In the genomic region with DNA sequence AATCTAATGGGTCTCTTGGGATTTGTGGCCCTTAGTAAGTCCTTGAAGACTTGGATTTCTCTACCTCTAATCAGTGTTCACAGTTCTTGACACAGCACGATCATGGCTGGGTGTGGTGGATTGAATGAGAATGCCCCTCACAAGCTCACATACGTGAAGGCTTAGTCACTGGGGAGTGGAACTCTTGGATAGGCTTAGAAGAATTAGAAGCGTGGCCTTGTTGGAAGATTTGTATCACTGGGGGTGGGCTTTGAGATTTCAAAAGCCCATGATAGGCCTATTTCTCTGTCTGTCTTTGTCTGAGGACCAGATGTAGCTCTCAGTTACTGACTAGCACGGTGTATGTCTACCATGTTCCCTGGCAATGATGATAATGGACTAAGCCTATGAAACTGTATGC, we compare ENCODE assay signal across 28 mouse cellular contexts.
"Had no signal": no experiment of that assay in that cellular context is flagged by ENCODE, and none has a peak within 500 bp of the region (broad histone marks: within the 10 kb centered on the region; RNA-seq: fewer than 3 reads in every experiment).

No protein-coding gene starts in this region.

- H3K4me3 ChIP-seq: gastrocnemius, adult 2 months; heart, embryonic 10.5 days; heart, embryonic 12.5 days; hindbrain, embryonic 10.5 days; hindbrain, embryonic 12.5 days; intestine, embryonic 15.5 days; limb, embryonic 13.5 days; limb, embryonic 15.5 days; liver, embryonic 13.5 days; liver, embryonic 15.5 days had no signal

- H3K9me3 ChIP-seq: heart, embryonic 10.5 days; hindbrain, embryonic 12.5 days; intestine, embryonic 15.5 days; limb, embryonic 15.5 days; liver, embryonic 13.5 days; liver, embryonic 15.5 days had no signal

- H3K27ac ChIP-seq: gastrocnemius, adult 2 months; heart, embryonic 10.5 days; hindbrain, embryonic 10.5 days; hindbrain, embryonic 12.5 days; hindbrain, embryonic 14.5 days; intestine, embryonic 15.5 days; limb, embryonic 13.5 days; limb, embryonic 15.5 days; liver, embryonic 13.5 days; liver, embryonic 15.5 days had no signal

- ATAC-seq: hindbrain, embryonic 16.5 days; inflammation-experienced regulatory T-cells, adult 6 months; intestine, embryonic 15.5 days; intestine, postnatal 0 days; liver, postnatal 0 days had no signal

- H3K27me3 ChIP-seq: heart, embryonic 12.5 days; hindbrain, embryonic 12.5 days; intestine, embryonic 15.5 days; limb, embryonic 13.5 days; limb, embryonic 15.5 days; liver, embryonic 13.5 days; liver, embryonic 15.5 days had no signal

- DNase-seq: gastrocnemius, adult 2 months; gastrocnemius, postnatal 10 days; gastrocnemius, postnatal 25 days; heart, adult 18-20 months; heart, postnatal 10 days; heart, postnatal 36 days; kidney, adult 18-20 months; kidney, adult 8-10 months; kidney, postnatal 10 days; kidney, postnatal 25 days; kidney, postnatal 4 days; layer of hippocampus, adult 9-11 months; layer of hippocampus, postnatal 36 days; left cerebral cortex, postnatal 4 days; liver, embryonic 13.5 days; liver, postnatal 0 days had no signal

- H3K36me3 ChIP-seq: hindbrain, embryonic 10.5 days; hindbrain, embryonic 12.5 days had no signal

- H3K9ac ChIP-seq: heart, embryonic 12.5 days; hindbrain, embryonic 12.5 days; hindbrain, embryonic 14.5 days; intestine, embryonic 15.5 days; limb, embryonic 13.5 days; limb, embryonic 15.5 days; liver, embryonic 13.5 days; liver, embryonic 15.5 days; liver, postnatal 0 days had no signal

- H3K4me2 ChIP-seq: heart, embryonic 12.5 days; hindbrain, embryonic 12.5 days; hindbrain, embryonic 14.5 days; intestine, embryonic 15.5 days; limb, embryonic 13.5 days; limb, embryonic 15.5 days; liver, embryonic 13.5 days; liver, embryonic 15.5 days had no signal
